Mouse (Mus musculus) E14TG2a.4 (cell line): ENCODE results near the gene Ccnl1.

ENCODE experiments used
- H3K27me3 ChIP-seq: 2 replicates; pipeline ENCODE4 v1.6.1; 2014; ENCODE audit warnings: low read length, control low read depth; ENCODE audit not compliant: insufficient read depth
- H3K36me3 ChIP-seq: 2 replicates; pipeline ENCODE4 v1.6.1; 2014; ENCODE audit warnings: low read length, control low read depth; ENCODE audit not compliant: insufficient read depth
- H3K4me1 ChIP-seq: replicated peaks from 2 replicates; pipeline ENCODE4 v1.6.1; 2014; ENCODE audit warnings: low read depth, low read length, control low read depth
- H3K4me3 ChIP-seq: replicated peaks from 2 replicates; pipeline ENCODE4 v1.5.1; 2014; ENCODE audit warnings: mild to moderate bottlenecking, low read length
- H3K9me3 ChIP-seq: 2 replicates; pipeline ENCODE4 v1.6.1; 2014; ENCODE audit warnings: low read length, control low read depth
- CTCF ChIP-seq: conservative IDR thresholded peaks from 2 replicates; pipeline ENCODE4 v1.5.1; 2014; ENCODE audit warnings: low read length
- NANOG ChIP-seq: IDR thresholded peaks from 2 replicates; pipeline ENCODE4 v1.6.1; 2014; ENCODE audit warnings: borderline replicate concordance, low read length, mixed read lengths
- POU5F1 ChIP-seq: IDR thresholded peaks from 2 replicates; pipeline ENCODE4 v1.6.1; 2014; ENCODE audit warnings: low read length, borderline replicate concordance

Gene Ccnl1

GRCm38 (mm10) chr3:65990524-65990923, 32.5 kb upstream of the Ccnl1 start:
- Histone ChIP-seq H3K4me1 (no peaks in the 10 kb centered on the region), H3K4me3 (no peak overlapping the region), H3K36me3 (no peaks in the 10 kb centered on the region), H3K9me3 (no peaks in the 10 kb centered on the region), H3K27me3 (no peaks in the 10 kb centered on the region; the same call in 1 of the 2 replicates)
- TF ChIP-seq CTCF (no peak), POU5F1 (no peak), NANOG (no peak)

- no peaks in the 10 kb centered on the region for H3K4me1 ChIP-seq
Measured at GRCm38 (mm10) chr3:65988711-65989495, 30.9 kb upstream of the Ccnl1 start.

GRCm38 (mm10) chr3:65976296-65976695, 18.2 kb upstream of the Ccnl1 start:
- Histone ChIP-seq H3K4me1 (peaks cover 31% of the 10 kb centered on the region), H3K36me3 (no peaks in the 10 kb centered on the region), H3K9me3 (no peaks in the 10 kb centered on the region), H3K4me3 (peak overlapping the region; percentile 4; the same call in 1 of the 2 replicates), H3K27me3 (no peaks in the 10 kb centered on the region)
- TF ChIP-seq POU5F1 (no peak), CTCF (no peak)

More at GRCm38 (mm10) chr3:65988711-65989495, 30.9 kb upstream of the Ccnl1 start:
- Histone ChIP-seq H3K9me3 (no peaks in the 10 kb centered on the region), H3K4me3 (no peak overlapping the region), H3K36me3 (no peaks in the 10 kb centered on the region), H3K27me3 (no peaks in the 10 kb centered on the region; the same call in 1 of the 2 replicates)
- TF ChIP-seq POU5F1 (no peak), NANOG (no peak), CTCF (no peak)

- Histone ChIP-seq H3K4me3 (peak overlapping the region; percentile 87), H3K9me3 (no peaks in the 10 kb centered on the region), H3K27me3 (no peaks in the 10 kb centered on the region), H3K4me1 (peaks cover 31% of the 10 kb centered on the region), H3K36me3 (no peaks in the 10 kb centered on the region)
- TF ChIP-seq NANOG (peak; percentile 36; the same call in 1 of the 2 replicates), POU5F1 (no peak)
Measured at GRCm38 (mm10) chr3:65975317-65975716, 17.3 kb upstream of the Ccnl1 start.

- Histone ChIP-seq H3K4me1 (peaks cover 31% of the 10 kb centered on the region), H3K4me3 (peak overlapping the region; percentile 87)
- TF ChIP-seq POU5F1 (no peak), NANOG (no peak), CTCF (no peak)
Measured at GRCm38 (mm10) chr3:65974232-65975058, 16.4 kb upstream of the Ccnl1 start.

GRCm38 (mm10) chr3:65973501-65974231, 15.6 kb upstream of the Ccnl1 start:
- Histone ChIP-seq H3K4me3 (peak overlapping the region; percentile 87), H3K9me3 (no peaks in the 10 kb centered on the region), H3K4me1 (peaks cover 31% of the 10 kb centered on the region), H3K27me3 (no peaks in the 10 kb centered on the region), H3K36me3 (no peaks in the 10 kb centered on the region)
- TF ChIP-seq CTCF (no peak), NANOG (no peak), POU5F1 (no peak)

More at GRCm38 (mm10) chr3:65974232-65975058, 16.4 kb upstream of the Ccnl1 start:
- H3K36me3 ChIP-seq, result no peaks in the 10 kb centered on the region
- H3K9me3 ChIP-seq, result no peaks in the 10 kb centered on the region
- H3K27me3 ChIP-seq, result no peaks in the 10 kb centered on the region

GRCm38 (mm10) chr3:65969196-65969595, 11.1 kb upstream of the Ccnl1 start:
- H3K36me3 ChIP-seq, result no peaks in the 10 kb centered on the region
- H3K4me3 ChIP-seq, result no peak overlapping the region
- H3K4me1 ChIP-seq, result peaks cover 13% of the 10 kb centered on the region
- H3K9me3 ChIP-seq, result no peaks in the 10 kb centered on the region
- H3K27me3 ChIP-seq, result no peaks in the 10 kb centered on the region
- no peak for TF ChIP-seq POU5F1
- TF ChIP-seq NANOG, result no peak
- no peak for TF ChIP-seq CTCF

GRCm38 (mm10) chr3:65966360-65966759, 8.3 kb upstream of the Ccnl1 start:
- Histone ChIP-seq H3K36me3 (no peaks in the 10 kb centered on the region), H3K4me3 (no peak overlapping the region), H3K27me3 (no peaks in the 10 kb centered on the region), H3K4me1 (peaks cover 4% of the 10 kb centered on the region), H3K9me3 (no peaks in the 10 kb centered on the region)
- no peak for TF ChIP-seq NANOG
- no peak for TF ChIP-seq POU5F1
- no peak for TF ChIP-seq CTCF
